Mouse (Mus musculus) C2C12 (cell line): ENCODE data around the gene Vti1a.

Experiments used
- CEBPB ChIP-seq: IDR thresholded peaks from one replicate; pipeline ENCODE4 v1.6.1; 2011; ENCODE audit warnings: low read depth, mild to moderate bottlenecking, control low read depth, moderate library complexity
- CTCF ChIP-seq: IDR thresholded peaks from one replicate; pipeline ENCODE4 v1.5.1; 2011; ENCODE audit not compliant: control insufficient read depth, insufficient read depth, insufficient read length
- MAX ChIP-seq: IDR thresholded peaks from one replicate; pipeline ENCODE4 v1.6.1; 2011; ENCODE audit warnings: mild to moderate bottlenecking, control low read depth
- MYOD1 ChIP-seq: IDR thresholded peaks from one replicate; pipeline ENCODE4 v1.6.1; 2011; ENCODE audit warnings: low read depth; ENCODE audit not compliant: control insufficient read depth, insufficient read length
- USF1 ChIP-seq: IDR thresholded peaks from one replicate; pipeline ENCODE4 v1.6.1; 2011; ENCODE audit warnings: low read depth, mild to moderate bottlenecking, control low read depth, moderate library complexity

GRCm38 (mm10) chr19:55297961-55298360, 18.1 kb upstream of the Vti1a start:
- TF ChIP-seq CTCF (no peak), MAX (no peak), CEBPB (no peak), MYOD1 (no peak), USF1 (no peak)
